Mouse (Mus musculus) spleen, adult 2 months (tissue): ENCODE data around the gene Actl6a. TPM values are rescaled to one million over a fixed set of nuclear protein-coding genes. Genes with fewer than 3 reads are reported as not detected.
"Not testable (repeated sequence)": the region's sequence is repeated elsewhere in the genome, so short reads cannot be mapped to it uniquely, and the experiment has no call there.

Experiments
- DNase-seq, 2 experiments: peaks; one replicate each; pipeline versions ENCODE4 v3.0.0 to v3.0.0-alpha.2; 2012 to 2021; ENCODE audit warnings: low spot score in 2 of 2, low read depth in 1 of 2
- H3K27ac ChIP-seq: fragments of 200-500 bp; 2 replicates; pipeline ENCODE4 v1.5.1; 2012; ENCODE audit warnings: low read length, inconsistent platforms; ENCODE audit not compliant: insufficient read depth
- H3K27me3 ChIP-seq: fragments of 200-500 bp; 2 replicates; pipeline ENCODE4 v1.6.1; 2012; ENCODE audit warnings: mild to moderate bottlenecking, moderate library complexity, low read length, inconsistent platforms; ENCODE audit not compliant: control insufficient read depth, insufficient read depth
- H3K36me3 ChIP-seq: fragments of 200-500 bp; 2 replicates; pipeline ENCODE4 v1.6.1; 2012; ENCODE audit warnings: mild to moderate bottlenecking, low read length, inconsistent platforms; ENCODE audit not compliant: control insufficient read depth, insufficient read depth
- H3K4me1 ChIP-seq: fragments of 200-500 bp; 2 replicates; pipeline ENCODE4 v1.6.1; 2011; ENCODE audit warnings: inconsistent platforms; ENCODE audit not compliant: control insufficient read depth, insufficient read depth, insufficient read length
- H3K4me3 ChIP-seq: fragments of 200-500 bp; 2 replicates; pipeline ENCODE4 v1.5.1; 2011; ENCODE audit warnings: mild to moderate bottlenecking, inconsistent platforms; ENCODE audit not compliant: insufficient read depth, insufficient read length; ENCODE audit errors: extremely low read depth
- CTCF ChIP-seq: fragments of 200-500 bp; IDR thresholded peaks from 2 replicates; pipeline ENCODE4 v1.5.1; 2011; ENCODE audit warnings: mild to moderate bottlenecking, inconsistent platforms; ENCODE audit not compliant: insufficient read depth, insufficient read length, insufficient replicate concordance; ENCODE audit errors: extremely low read depth
- POLR2A ChIP-seq: fragments of 200-500 bp; IDR thresholded peaks from 2 replicates; pipeline ENCODE4 v1.6.1; 2011; ENCODE audit warnings: low read depth, low read length, inconsistent platforms
- WGBS: fragments of 180-500 bp; shearing (Covaris S2); methylation state at CpG from one replicate; pipeline ENCODE4 v1.1.7; 2018; 5-methylcytosine and 5-hydroxymethylcytosine counted together
- polyA plus RNA-seq: library from polyadenylated mRNA; depleted of rRNA; stranded (reverse); fragments of >200 nt; gene quantifications from 2 replicates; pipeline ENCODE4 v1.2.3, GENCODE M21; 2012

The Actl6a gene
- polyA plus RNA-seq, 1 experiment: 14.8 TPM

DNA sequence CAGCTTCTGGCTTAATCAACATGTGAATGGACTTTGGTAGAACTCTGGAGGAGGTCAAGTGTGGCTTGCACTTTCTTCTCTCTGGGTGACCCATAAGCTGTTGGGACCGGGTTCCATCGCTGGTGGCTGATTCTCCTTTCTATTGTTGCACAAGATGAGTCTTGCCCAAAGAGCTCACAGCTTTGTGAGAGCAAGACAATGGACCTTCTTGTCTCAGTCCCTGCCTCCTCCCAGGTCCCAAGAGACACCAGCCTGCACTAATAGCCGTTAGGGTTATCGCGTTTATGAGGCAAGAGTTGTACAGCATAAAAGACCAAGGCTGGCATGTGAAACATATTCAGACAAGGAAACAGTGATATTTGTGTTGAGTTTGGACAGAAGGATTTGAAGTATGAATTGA lies 11.9 kb upstream of the Actl6a start:
- Histone ChIP-seq H3K27me3 (no peaks in the 10 kb centered on the region), H3K27ac (no peak overlapping the region), H3K4me3 (no peak overlapping the region), H3K36me3 (no peaks in the 10 kb centered on the region), H3K4me1 (no peaks in the 10 kb centered on the region)
- 86% methylated on average over 5 of the region's 5 CpGs for WGBS
- no peak for TF ChIP-seq CTCF
- no peak for TF ChIP-seq POLR2A
- DNase-seq: no peak

DNA sequence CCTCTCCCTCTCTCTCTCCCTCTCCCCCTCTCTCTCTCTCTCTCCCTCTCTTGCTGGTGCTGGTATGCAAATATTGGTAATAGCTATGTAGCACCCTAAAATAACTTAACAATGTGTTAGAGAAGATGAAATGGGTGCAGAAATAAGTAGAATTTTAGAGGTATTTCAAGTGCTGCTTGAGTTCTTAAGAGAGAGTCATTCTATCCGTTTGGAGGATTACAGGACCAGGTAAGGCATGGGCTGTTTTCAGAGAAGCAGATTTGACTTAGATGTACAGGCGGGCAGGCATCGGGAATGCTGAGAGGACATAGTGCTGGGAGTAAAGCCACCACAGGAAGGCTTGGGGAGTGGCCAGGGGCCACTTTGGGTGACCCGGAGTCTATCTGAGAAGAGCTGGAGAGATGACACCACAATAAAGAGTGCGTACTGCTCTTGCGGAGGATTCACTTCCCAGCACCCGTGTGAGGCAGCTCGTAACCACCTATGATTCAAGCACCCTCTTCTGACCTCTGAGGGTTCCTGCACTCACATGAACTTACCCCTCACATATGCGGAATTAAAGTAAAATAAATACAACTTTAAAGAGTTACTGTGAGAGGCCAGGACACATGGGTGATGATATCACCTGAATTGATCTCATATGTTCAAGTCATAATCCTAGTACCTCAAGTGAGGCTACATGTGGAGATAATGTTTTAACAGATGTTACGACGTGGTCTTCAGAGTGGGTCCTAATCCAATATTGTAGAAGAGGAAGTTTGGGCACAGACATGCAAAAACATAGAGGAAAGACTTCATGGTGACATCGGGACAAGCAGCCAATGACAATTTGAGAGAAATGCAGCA lies 11.1 kb upstream of the Actl6a start:
- Histone ChIP-seq H3K4me3 (no peak overlapping the region), H3K36me3 (no peaks in the 10 kb centered on the region), H3K27me3 (no peaks in the 10 kb centered on the region), H3K27ac (no peak overlapping the region), H3K4me1 (no peaks in the 10 kb centered on the region)
- TF ChIP-seq CTCF: no peak
- no peak for TF ChIP-seq POLR2A
- 58% methylated on average over 12 of the region's 12 CpGs for WGBS
- DNase-seq: no peak

DNA sequence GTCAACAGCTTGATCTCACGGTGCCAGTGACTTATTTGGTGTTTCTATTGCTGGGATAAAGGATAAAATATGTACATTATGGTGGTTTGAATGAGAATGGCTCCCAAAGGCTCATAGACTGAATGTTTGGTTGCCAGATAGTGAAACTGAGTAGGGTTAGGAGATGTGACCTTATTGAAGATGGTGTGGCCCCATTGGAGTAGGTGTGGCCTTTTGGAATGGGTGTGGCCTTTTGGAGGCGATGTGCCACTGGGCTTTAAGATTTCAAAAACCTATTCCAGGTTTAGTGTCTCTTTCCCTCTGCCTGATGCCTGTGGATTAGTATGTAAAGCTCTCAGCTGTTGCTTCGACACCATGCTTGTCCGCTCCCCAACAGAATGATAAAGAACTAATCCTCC lies 10.5 kb upstream of the Actl6a start:
- DNase-seq: no peak
- H3K4me1 ChIP-seq: no peaks in the 10 kb centered on the region
- no peak overlapping the region for H3K27ac ChIP-seq
- 86% methylated on average over 4 of the region's 4 CpGs for WGBS
- H3K36me3 ChIP-seq: no peaks in the 10 kb centered on the region
- no peak for TF ChIP-seq CTCF
- TF ChIP-seq POLR2A: no peak
- H3K4me3 ChIP-seq: no peak overlapping the region
- H3K27me3 ChIP-seq: no peaks in the 10 kb centered on the region

DNA sequence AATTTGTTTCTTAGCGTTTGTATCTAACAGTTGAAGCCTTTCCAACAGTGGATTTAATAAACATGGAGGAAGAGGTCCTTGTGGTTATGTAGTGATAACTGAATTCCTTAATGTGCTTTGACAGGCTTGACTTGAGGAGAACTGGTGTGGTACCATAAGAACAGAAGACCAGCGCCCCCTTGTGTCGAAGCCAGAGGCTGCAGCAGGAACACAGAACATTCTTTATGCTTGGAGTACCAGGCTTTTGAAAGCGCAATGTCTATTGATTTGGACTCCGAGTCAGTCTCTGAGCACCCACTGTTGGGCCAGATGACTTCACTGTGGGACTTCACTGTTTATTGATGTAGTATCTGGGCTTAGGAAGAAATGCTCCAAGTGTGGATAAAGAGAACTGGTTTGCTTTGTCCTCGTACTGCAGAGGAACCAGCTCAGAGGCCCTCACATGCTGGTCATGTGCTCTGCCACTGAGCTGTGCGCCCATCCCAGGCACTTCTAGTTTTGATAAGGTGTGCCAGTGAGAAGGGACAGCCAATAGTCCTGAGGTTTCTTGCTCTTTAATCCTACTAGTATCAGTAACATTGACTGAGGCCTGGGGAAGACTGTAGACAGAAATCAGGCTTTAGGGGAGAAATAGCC lies 7.8 kb upstream of the Actl6a start:
- Histone ChIP-seq H3K27me3 (no peaks in the 10 kb centered on the region), H3K36me3 (no peaks in the 10 kb centered on the region), H3K4me3 (no peak overlapping the region), H3K4me1 (no peaks in the 10 kb centered on the region), H3K27ac (no peak overlapping the region)
- TF ChIP-seq POLR2A (no peak), CTCF (peak; percentile 77; the same call in 1 of the 2 replicates)
- 40% methylated on average over 7 of the region's 7 CpGs for WGBS
- peak; percentile 49 to 82 for DNase-seq

DNA sequence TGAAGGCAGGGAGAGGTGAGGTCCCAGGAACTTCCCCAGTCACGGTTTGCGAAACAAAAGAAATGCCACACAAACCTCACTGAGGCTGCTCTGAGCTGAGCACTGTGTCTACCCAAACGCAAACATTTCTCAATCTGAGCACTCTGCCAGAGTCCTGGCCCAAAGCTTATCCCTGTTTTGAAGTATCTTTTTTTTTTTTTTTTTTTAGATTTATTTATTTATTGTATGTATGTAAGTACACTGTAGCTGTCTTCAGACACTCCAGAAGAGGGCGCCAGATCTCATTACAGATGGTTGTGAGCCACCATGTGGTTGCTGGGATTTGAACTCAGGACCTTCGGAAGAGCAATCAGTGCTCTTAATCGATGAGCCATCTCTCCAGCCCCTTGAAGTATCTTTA lies 2.1 kb upstream of the Actl6a start:
- H3K27me3 ChIP-seq, H3K4me1 ChIP-seq, H3K4me3 ChIP-seq, H3K36me3 ChIP-seq, DNase-seq, H3K27ac ChIP-seq: not testable (repeated sequence)
- 91% methylated on average over 6 of the region's 6 CpGs for WGBS

DNA sequence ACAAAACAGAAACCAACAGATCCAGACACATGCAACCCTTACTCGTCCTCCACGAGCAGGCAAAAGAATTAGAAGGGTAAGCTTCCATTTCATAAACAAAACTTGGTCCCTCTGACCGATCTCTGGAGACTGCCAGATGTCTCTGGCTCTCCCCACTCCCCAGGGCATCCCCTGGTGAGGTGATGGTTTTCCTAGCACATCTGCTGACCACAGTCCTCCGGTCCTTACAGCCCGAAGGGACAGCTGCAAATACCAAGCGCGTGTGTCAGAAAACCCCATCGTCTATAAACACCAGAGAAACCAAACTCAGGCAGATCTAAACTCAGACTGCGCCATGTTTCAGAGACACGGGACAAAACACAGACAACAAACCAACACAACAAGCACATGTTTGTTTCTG lies 1.5 kb upstream of the Actl6a start:
- not testable (repeated sequence) for H3K4me3 ChIP-seq, H3K36me3 ChIP-seq, H3K27ac ChIP-seq, DNase-seq, H3K4me1 ChIP-seq, H3K27me3 ChIP-seq
- 94% methylated on average over 10 of the region's 10 CpGs for WGBS

DNA sequence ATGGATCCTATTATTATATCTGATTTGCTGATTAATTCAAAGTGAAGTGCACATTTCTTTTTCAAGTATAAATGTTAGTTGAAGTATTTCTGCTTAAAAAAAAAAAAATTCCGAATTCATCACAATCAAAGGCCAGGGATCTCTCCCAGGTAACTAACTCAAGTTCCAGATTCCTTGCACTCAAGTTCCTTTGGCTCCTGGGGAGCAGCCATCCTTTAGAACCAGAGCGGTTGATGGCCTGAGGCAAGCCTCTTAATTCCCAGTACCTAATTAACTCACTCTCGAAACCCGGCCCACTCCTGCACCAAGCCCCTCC lies 1.9 kb downstream of the Actl6a start:
- DNase-seq: no peak
- H3K36me3 ChIP-seq: peaks cover 7% of the 10 kb centered on the region
- no peak for TF ChIP-seq POLR2A
- TF ChIP-seq CTCF: no peak
- no peaks in the 10 kb centered on the region for H3K27me3 ChIP-seq
- H3K4me3 ChIP-seq: peak overlapping the region; percentile 50
- WGBS: 3% methylated on average over 4 of the region's 4 CpGs
- H3K4me1 ChIP-seq: no peaks in the 10 kb centered on the region; the same call in 1 of the 2 replicates
- no peak overlapping the region for H3K27ac ChIP-seq
